26 mouse cellular contexts compared by ENCODE assay signal in the genomic region with DNA sequence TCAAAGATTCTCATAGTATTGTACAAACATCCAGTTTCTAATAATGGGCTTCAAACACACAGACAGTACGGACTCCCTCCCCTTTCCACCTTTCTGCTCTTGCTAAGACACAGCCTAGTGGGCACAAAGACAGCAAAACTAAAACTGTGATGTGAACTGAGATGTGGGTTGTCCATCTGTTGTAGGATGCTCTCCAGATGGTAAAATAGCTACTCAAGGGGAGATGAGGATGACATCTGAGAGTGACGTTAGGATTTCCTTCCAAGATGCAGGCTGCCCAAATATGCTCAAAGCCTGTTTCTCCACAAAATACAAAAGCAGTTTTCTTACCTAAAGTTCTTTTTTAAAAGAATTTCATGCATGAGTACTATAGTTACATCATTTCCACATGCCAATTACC.
DNase-seq lines count a peak whose midpoint lies in the region; ATAC-seq and TF ChIP-seq lines count a peak whose summit lies in the region.
"Had no signal": no experiment of that assay in that cellular context is flagged by ENCODE, and none has a peak within 500 bp of the region (broad histone marks: within the 10 kb centered on the region; RNA-seq: fewer than 3 reads in every experiment).

No protein-coding gene starts in this region.

- no peak overlapping the region for H3K4me2 ChIP-seq in midbrain, postnatal 0 days (ENCODE audit: low read depth, low read length, poor library complexity, severe bottlenecking)
- no peak overlapping the region for H3K4me2 ChIP-seq in midbrain, embryonic 11.5 days
- H3K4me2 ChIP-seq: embryonic facial prominence, embryonic 15.5 days; heart, embryonic 12.5 days; hindbrain, embryonic 14.5 days; liver, embryonic 15.5 days; lung, embryonic 14.5 days; midbrain, embryonic 15.5 days; stomach, embryonic 15.5 days had no signal

- H3K9ac ChIP-seq in midbrain, postnatal 0 days (replicated peaks; ENCODE audit: low read length, poor library complexity, severe bottlenecking) = no peak overlapping the region
- no peak overlapping the region for H3K9ac ChIP-seq in midbrain, embryonic 11.5 days (ENCODE audit: low read length)
- H3K9ac ChIP-seq: embryonic facial prominence, embryonic 15.5 days; heart, embryonic 12.5 days; hindbrain, embryonic 14.5 days; liver, embryonic 15.5 days; lung, embryonic 14.5 days; midbrain, embryonic 15.5 days; stomach, embryonic 15.5 days had no signal

- DNase-seq in cerebellum, postnatal 14 days = peak; percentile 5 to 37
- no peak for DNase-seq in cerebellum, adult 9-10 months
- no peak for DNase-seq in frontal cortex, postnatal 10 days (ENCODE audit: low spot score in 2 of 2)
- peak; percentile 17 for DNase-seq in midbrain, postnatal 0 days (ENCODE audit: low spot score)
- no peak for DNase-seq in midbrain, embryonic 11.5 days (ENCODE audit: low spot score, missing footprints)
- DNase-seq in liver = no peak
- DNase-seq: adrenal gland, adult 8-10 months; cerebellum, adult 11 months; cerebellum, postnatal 25 days; heart, adult 2 months; heart, postnatal 4 days; kidney, adult 11 months; kidney, postnatal 14 days; lung, embryonic 14.5 days; lung, postnatal 14 days; thymus, postnatal 14 days had no signal

- ATAC-seq in frontal cortex, adult (ENCODE audit: low TSS enrichment) = peak; percentile 73; the same call in 1 of the 2 replicates
- ATAC-seq in midbrain, postnatal 0 days (ENCODE audit: low FRiP score) = no peak
- ATAC-seq in midbrain, embryonic 11.5 days (ENCODE audit: low FRiP score) = no peak
- ATAC-seq: inflammation-experienced regulatory T-cells, adult 6 months; midbrain, embryonic 15.5 days had no signal

- H3K4me1 ChIP-seq in midbrain, postnatal 0 days (ENCODE audit: insufficient read depth, low read length) = no peaks in the 10 kb centered on the region
- no peaks in the 10 kb centered on the region for H3K4me1 ChIP-seq in midbrain, embryonic 11.5 days (ENCODE audit: control insufficient read depth, insufficient read depth, low read length)
- H3K4me1 ChIP-seq: embryonic facial prominence, embryonic 10.5 days; embryonic facial prominence, embryonic 15.5 days; heart, embryonic 12.5 days; liver, embryonic 15.5 days; midbrain, embryonic 15.5 days; stomach, embryonic 15.5 days had no signal

- H3K36me3 ChIP-seq in midbrain, postnatal 0 days (ENCODE audit: insufficient read depth, low read length) = no peaks in the 10 kb centered on the region
- no peaks in the 10 kb centered on the region for H3K36me3 ChIP-seq in midbrain, embryonic 11.5 days (ENCODE audit: control insufficient read depth, insufficient read depth, low read length)
- H3K36me3 ChIP-seq: embryonic facial prominence, embryonic 10.5 days; embryonic facial prominence, embryonic 15.5 days; G1E; heart, embryonic 12.5 days; liver, embryonic 15.5 days; midbrain, embryonic 15.5 days; stomach, embryonic 15.5 days had no signal

- H3K9me3 ChIP-seq in midbrain, postnatal 0 days (ENCODE audit: low read length) = no peaks in the 10 kb centered on the region
- no peaks in the 10 kb centered on the region for H3K9me3 ChIP-seq in midbrain, embryonic 11.5 days (ENCODE audit: control insufficient read depth, low read length)
- H3K9me3 ChIP-seq: embryonic facial prominence, embryonic 10.5 days; embryonic facial prominence, embryonic 15.5 days; G1E; heart, embryonic 12.5 days; liver, embryonic 15.5 days; midbrain, embryonic 15.5 days; stomach, embryonic 15.5 days had no signal

- no peak overlapping the region for H3K27ac ChIP-seq in midbrain, postnatal 0 days (ENCODE audit: low read depth, low read length)
- no peak overlapping the region for H3K27ac ChIP-seq in midbrain, embryonic 11.5 days (ENCODE audit: low read depth, low read length)
- H3K27ac ChIP-seq: embryonic facial prominence, embryonic 10.5 days; embryonic facial prominence, embryonic 15.5 days; heart, adult 2 months; hindbrain, embryonic 14.5 days; liver, embryonic 15.5 days; midbrain, embryonic 15.5 days; stomach, embryonic 15.5 days had no signal

- no peaks in the 10 kb centered on the region for H3K27me3 ChIP-seq in midbrain, postnatal 0 days (ENCODE audit: insufficient read depth, low read length)
- no peaks in the 10 kb centered on the region for H3K27me3 ChIP-seq in midbrain, embryonic 11.5 days (ENCODE audit: control insufficient read depth, insufficient read depth, low read length)
- H3K27me3 ChIP-seq: embryonic facial prominence, embryonic 15.5 days; heart, embryonic 12.5 days; liver, embryonic 15.5 days; midbrain, embryonic 15.5 days; stomach, embryonic 15.5 days had no signal

- H3K4me3 ChIP-seq in midbrain, postnatal 0 days (ENCODE audit: low read depth, low read length) = no peak overlapping the region
- no peak overlapping the region for H3K4me3 ChIP-seq in midbrain, embryonic 11.5 days (ENCODE audit: low read depth, low read length)
- H3K4me3 ChIP-seq: embryonic facial prominence, embryonic 10.5 days; embryonic facial prominence, embryonic 15.5 days; heart, adult 2 months; heart, embryonic 12.5 days; liver, embryonic 15.5 days; midbrain, embryonic 15.5 days; stomach, embryonic 15.5 days had no signal

- 66% methylated on average over 2 of the region's 2 CpGs for WGBS in midbrain, postnatal 0 days
- WGBS in midbrain, embryonic 11.5 days = 71% methylated on average over 2 of the region's 2 CpGs

- no peak for TF ChIP-seq CTCF in midbrain, postnatal 0 days (IDR thresholded peaks at IDR 0.05)

Comparison
In these comparisons a context has a peak if more than half of its experiments do, and no peak if none do; other contexts are left out.
1. DNase-seq: peak in cerebellum, postnatal 14 days (2 of 2) and midbrain, postnatal 0 days (single experiment); none in cerebellum, adult 9-10 months (single experiment), frontal cortex, postnatal 10 days (0 of 2), midbrain, embryonic 11.5 days (single experiment) and liver (single experiment).